Mouse (Mus musculus): ENCODE results near the gene Xk. TPM values are rescaled to one million over a fixed set of nuclear protein-coding genes. Genes with fewer than 3 reads are reported as not detected.

Gene Xk
- polyA plus RNA-seq, 1 experiment: 0.02 TPM

- Histone ChIP-seq H3ac (ENCODE audit: control insufficient read depth, insufficient read length, low read depth) (no peak overlapping the region), H3K36me3 (ENCODE audit: control insufficient read depth, insufficient read depth) (no peaks in the 10 kb centered on the region), H3K4me3 (ENCODE audit: insufficient read depth, poor library complexity, severe bottlenecking) (no peak overlapping the region), H3K79me2 (ENCODE audit: control insufficient read depth, insufficient read depth) (no peaks in the 10 kb centered on the region), H3K27me3 (ENCODE audit: control insufficient read depth, insufficient read depth, insufficient read length) (no peaks in the 10 kb centered on the region), H3K79me3 (ENCODE audit: low read depth) (no peaks in the 10 kb centered on the region)
- TF ChIP-seq MAX (IDR thresholded peaks at IDR 0.05): no peak
- no peak for TF ChIP-seq FOSL1 (IDR thresholded peaks at IDR 0.05; ENCODE audit: insufficient read depth, low read length, poor library complexity, severe bottlenecking)
- TF ChIP-seq CEBPB (IDR thresholded peaks at IDR 0.05; ENCODE audit: low read depth): no peak
- no peak for TF ChIP-seq MYOD1 (IDR thresholded peaks at IDR 0.05; ENCODE audit: control insufficient read depth, insufficient read length, low read depth)
Measured at GRCm38 (mm10) chrX:9248911-9249310, 23.6 kb upstream of the Xk start.

GRCm38 (mm10) chrX:9253990-9254389, 18.6 kb upstream of the Xk start:
- Histone ChIP-seq H3K4me3 (ENCODE audit: insufficient read depth, poor library complexity, severe bottlenecking) (no peak overlapping the region), H3ac (ENCODE audit: control insufficient read depth, insufficient read length, low read depth) (no peak overlapping the region), H3K79me2 (ENCODE audit: control insufficient read depth, insufficient read depth) (no peaks in the 10 kb centered on the region), H3K36me3 (ENCODE audit: control insufficient read depth, insufficient read depth) (no peaks in the 10 kb centered on the region), H3K27me3 (ENCODE audit: control insufficient read depth, insufficient read depth, insufficient read length) (no peaks in the 10 kb centered on the region), H3K79me3 (ENCODE audit: low read depth) (no peaks in the 10 kb centered on the region)
- TF ChIP-seq CTCF (IDR thresholded peaks at IDR 0.05; ENCODE audit: control insufficient read depth, insufficient read depth, insufficient read length): no peak
- TF ChIP-seq MYOG (IDR thresholded peaks at IDR 0.05; ENCODE audit: control insufficient read depth, extremely low read depth, insufficient read length): no peak
- TF ChIP-seq MAX (IDR thresholded peaks at IDR 0.05): no peak
- TF ChIP-seq MYOD1 (IDR thresholded peaks at IDR 0.05; ENCODE audit: control insufficient read depth, insufficient read length, low read depth): no peak
- TF ChIP-seq USF1 (IDR thresholded peaks at IDR 0.05; ENCODE audit: low read depth): no peak
- no peak for TF ChIP-seq FOSL1 (IDR thresholded peaks at IDR 0.05; ENCODE audit: insufficient read depth, low read length, poor library complexity, severe bottlenecking)
- TF ChIP-seq CEBPB (IDR thresholded peaks at IDR 0.05; ENCODE audit: low read depth): no peak

- H3K79me3 ChIP-seq (ENCODE audit: low read depth): no peaks in the 10 kb centered on the region
- no peak for TF ChIP-seq MYOG (IDR thresholded peaks at IDR 0.05; ENCODE audit: control insufficient read depth, extremely low read depth, insufficient read length)
- no peaks in the 10 kb centered on the region for H3K79me2 ChIP-seq (ENCODE audit: control insufficient read depth, insufficient read depth)
- H3K27me3 ChIP-seq (ENCODE audit: control insufficient read depth, insufficient read depth, insufficient read length): no peaks in the 10 kb centered on the region
- no peak overlapping the region for H3ac ChIP-seq (ENCODE audit: control insufficient read depth, insufficient read length, low read depth)
- H3K4me3 ChIP-seq (ENCODE audit: insufficient read depth, poor library complexity, severe bottlenecking): no peak overlapping the region
- no peaks in the 10 kb centered on the region for H3K36me3 ChIP-seq (ENCODE audit: control insufficient read depth, insufficient read depth)
Measured at GRCm38 (mm10) chrX:9254901-9255300, 17.7 kb upstream of the Xk start.

GRCm38 (mm10) chrX:9256766-9257165, 15.8 kb upstream of the Xk start, which contains the start of gene Gm14862:
TSS of gene Gm14862 (minus strand) at chrX:9256899.
- H3K4me3 ChIP-seq (ENCODE audit: insufficient read depth, poor library complexity, severe bottlenecking): no peak within 1 kb of the TSS
- H3K27me3 ChIP-seq (ENCODE audit: control insufficient read depth, insufficient read depth, insufficient read length): no peaks in the 10 kb centered on the region
- no peaks in the 10 kb centered on the region for H3K36me3 ChIP-seq (ENCODE audit: control insufficient read depth, insufficient read depth)
- H3K79me2 ChIP-seq (ENCODE audit: control insufficient read depth, insufficient read depth): no peaks in the 10 kb centered on the region
- H3K79me3 ChIP-seq (ENCODE audit: low read depth): no peaks in the 10 kb centered on the region
- no peak for TF ChIP-seq MYOD1 (IDR thresholded peaks at IDR 0.05; ENCODE audit: control insufficient read depth, insufficient read length, low read depth)
- H3ac ChIP-seq (ENCODE audit: control insufficient read depth, insufficient read length, low read depth): no peak within 1 kb of the TSS

GRCm38 (mm10) chrX:9257831-9258230, 14.7 kb upstream of the Xk start:
- H3K79me2 ChIP-seq (ENCODE audit: control insufficient read depth, insufficient read depth): no peaks in the 10 kb centered on the region
- TF ChIP-seq MYOG (IDR thresholded peaks at IDR 0.05; ENCODE audit: control insufficient read depth, extremely low read depth, insufficient read length): no peak
- H3K79me3 ChIP-seq (ENCODE audit: low read depth): no peaks in the 10 kb centered on the region
- H3K27me3 ChIP-seq (ENCODE audit: control insufficient read depth, insufficient read depth, insufficient read length): no peaks in the 10 kb centered on the region
- no peak overlapping the region for H3ac ChIP-seq (ENCODE audit: control insufficient read depth, insufficient read length, low read depth)
- H3K4me3 ChIP-seq (ENCODE audit: insufficient read depth, poor library complexity, severe bottlenecking): no peak overlapping the region
- no peaks in the 10 kb centered on the region for H3K36me3 ChIP-seq (ENCODE audit: control insufficient read depth, insufficient read depth)

- no peak overlapping the region for H3K4me3 ChIP-seq (ENCODE audit: insufficient read depth, poor library complexity, severe bottlenecking)
- no peaks in the 10 kb centered on the region for H3K27me3 ChIP-seq (ENCODE audit: control insufficient read depth, insufficient read depth, insufficient read length)
- no peaks in the 10 kb centered on the region for H3K79me3 ChIP-seq (ENCODE audit: low read depth)
- H3K79me2 ChIP-seq (ENCODE audit: control insufficient read depth, insufficient read depth): no peaks in the 10 kb centered on the region
- no peak overlapping the region for H3ac ChIP-seq (ENCODE audit: control insufficient read depth, insufficient read length, low read depth)
- TF ChIP-seq CEBPB (IDR thresholded peaks at IDR 0.05; ENCODE audit: low read depth) (no peak), MYOD1 (IDR thresholded peaks at IDR 0.05; ENCODE audit: control insufficient read depth, insufficient read length, low read depth) (no peak), CTCF (IDR thresholded peaks at IDR 0.05; ENCODE audit: control insufficient read depth, insufficient read depth, insufficient read length) (no peak), MAX (IDR thresholded peaks at IDR 0.05) (no peak), USF1 (IDR thresholded peaks at IDR 0.05; ENCODE audit: low read depth) (no peak), MYOG (IDR thresholded peaks at IDR 0.05; ENCODE audit: control insufficient read depth, extremely low read depth, insufficient read length) (no peak), FOSL1 (IDR thresholded peaks at IDR 0.05; ENCODE audit: insufficient read depth, low read length, poor library complexity, severe bottlenecking) (no peak)
- no peaks in the 10 kb centered on the region for H3K36me3 ChIP-seq (ENCODE audit: control insufficient read depth, insufficient read depth)
Measured at GRCm38 (mm10) chrX:9259267-9259666, 13.3 kb upstream of the Xk start.

GRCm38 (mm10) chrX:9271112-9271511, 1.4 kb upstream of the Xk start:
- Histone ChIP-seq H3K4me3 (ENCODE audit: insufficient read depth, poor library complexity, severe bottlenecking) (no peak overlapping the region), H3K79me2 (ENCODE audit: control insufficient read depth, insufficient read depth) (no peaks in the 10 kb centered on the region), H3K79me3 (ENCODE audit: low read depth) (no peaks in the 10 kb centered on the region), H3K36me3 (ENCODE audit: control insufficient read depth, insufficient read depth) (no peaks in the 10 kb centered on the region), H3ac (ENCODE audit: control insufficient read depth, insufficient read length, low read depth) (no peak overlapping the region), H3K27me3 (ENCODE audit: control insufficient read depth, insufficient read depth, insufficient read length) (no peaks in the 10 kb centered on the region)
- no peak for TF ChIP-seq USF1 (IDR thresholded peaks at IDR 0.05; ENCODE audit: low read depth)
- no peak for TF ChIP-seq MYOG (IDR thresholded peaks at IDR 0.05; ENCODE audit: control insufficient read depth, extremely low read depth, insufficient read length)
- no peak for TF ChIP-seq MYOD1 (IDR thresholded peaks at IDR 0.05; ENCODE audit: control insufficient read depth, insufficient read length, low read depth)
- TF ChIP-seq CEBPB (IDR thresholded peaks at IDR 0.05; ENCODE audit: low read depth): no peak
- no peak for TF ChIP-seq CTCF (IDR thresholded peaks at IDR 0.05; ENCODE audit: control insufficient read depth, insufficient read depth, insufficient read length)
- TF ChIP-seq MAX (IDR thresholded peaks at IDR 0.05): no peak
- TF ChIP-seq FOSL1 (IDR thresholded peaks at IDR 0.05; ENCODE audit: insufficient read depth, low read length, poor library complexity, severe bottlenecking): no peak

Measured in C2C12 (cell line).